Mouse (Mus musculus) midbrain, embryonic 14.5 days (tissue): ENCODE results near the gene Gm266. TPM values are rescaled to one million over a fixed set of nuclear protein-coding genes. Genes with fewer than 3 reads are reported as not detected.

ENCODE experiments used
- ATAC-seq: fragments of 200-750 bp; cut with Nextera tagmentation; 2 replicates; pipeline ENCODE4 v1.8.0; 2017; ENCODE audit warnings: moderate number of reproducible peaks, moderate library complexity; ENCODE audit not compliant: low FRiP score, low TSS enrichment
- DNase-seq: peaks from one replicate; pipeline ENCODE4 v3.0.0-alpha.2; 2015
- H3K27ac ChIP-seq: fragments of 300-500 bp; sonication (generic); replicated peaks from 2 replicates; pipeline ENCODE4 v1.5.1; 2014; ENCODE audit warnings: mild to moderate bottlenecking, low read depth, low read length, moderate library complexity
- H3K27me3 ChIP-seq: fragments of 300-500 bp; sonication (generic); 2 replicates; pipeline ENCODE4 v1.6.1; 2014; ENCODE audit warnings: low read length, control low read depth, mixed read lengths; ENCODE audit not compliant: control insufficient read depth, insufficient read depth
- H3K36me3 ChIP-seq: fragments of 300-500 bp; sonication (generic); 2 replicates; pipeline ENCODE4 v1.6.1; 2014; ENCODE audit warnings: low read length, control low read depth; ENCODE audit not compliant: control insufficient read depth, insufficient read depth
- H3K4me1 ChIP-seq: fragments of 300-500 bp; sonication (generic); 2 replicates; pipeline ENCODE4 v1.6.1; 2014; ENCODE audit warnings: mild to moderate bottlenecking, antibody characterized with exemption, low read length, control low read depth; ENCODE audit not compliant: control insufficient read depth, insufficient read depth
- H3K4me2 ChIP-seq: fragments of 300-500 bp; sonication (generic); 2 replicates; pipeline ENCODE4 v1.6.1; 2014; ENCODE audit warnings: mild to moderate bottlenecking, low read length, moderate library complexity
- H3K4me3 ChIP-seq: fragments of 300-500 bp; sonication (generic); replicated peaks from 2 replicates; pipeline ENCODE4 v1.5.1; 2014; ENCODE audit warnings: low read depth, low read length
- H3K9ac ChIP-seq: fragments of 300-500 bp; sonication (generic); replicated peaks from 2 replicates; pipeline ENCODE4 v1.6.1; 2014; ENCODE audit warnings: mild to moderate bottlenecking, low read length, moderate library complexity
- H3K9me3 ChIP-seq: fragments of 300-500 bp; sonication (generic); 2 replicates; pipeline ENCODE4 v1.6.1; 2016; ENCODE audit warnings: low read length, control low read depth, mixed read lengths; ENCODE audit not compliant: control insufficient read depth
- WGBS: fragments of 180-500 bp; shearing (Covaris S2); extraction: QIAGEN DNeasy Blood & Tissue Kit; methylation state at CpG from one replicate; pipeline ENCODE4 v1.1.7; 2014; 5-methylcytosine and 5-hydroxymethylcytosine counted together
- polyA plus RNA-seq: library from polyadenylated mRNA; unstranded; fragments of >200 nt; fragmentation: Nextera tagmentation; extraction: Ambion mirVana; gene quantifications from 2 replicates; pipeline ENCODE4 v1.2.1, GENCODE M21; 2014

Gene Gm266
- polyA plus RNA-seq, 1 experiment from 2014 or later, result 1.9 TPM

GRCm38 (mm10) chr12:111441523-111441922 is 44.1 kb downstream of the Gm266 start:
- 54% methylated on average over 3 of the region's 3 CpGs for WGBS
- H3K9me3 ChIP-seq, result no peaks in the 10 kb centered on the region
- DNase-seq (no peak), ATAC-seq (no peak)
- no peak overlapping the region for H3K9ac ChIP-seq
- H3K27me3 ChIP-seq, result peaks cover 54% of the 10 kb centered on the region
- no peak overlapping the region for H3K4me2 ChIP-seq
- no peaks in the 10 kb centered on the region for H3K36me3 ChIP-seq
- no peak overlapping the region for H3K4me3 ChIP-seq
- no peak overlapping the region for H3K27ac ChIP-seq
- H3K4me1 ChIP-seq, result peaks cover 8% of the 10 kb centered on the region; the same call in 1 of the 2 replicates

GRCm38 (mm10) chr12:111440701-111441373 is 44.8 kb downstream of the Gm266 start:
- DNase-seq, result no peak
- H3K27me3 ChIP-seq, result peaks cover 47% of the 10 kb centered on the region
- no peak overlapping the region for H3K27ac ChIP-seq
- H3K4me1 ChIP-seq, result peaks cover 8% of the 10 kb centered on the region; the same call in 1 of the 2 replicates
- H3K9ac ChIP-seq, result no peak overlapping the region
- no peak for ATAC-seq
- H3K9me3 ChIP-seq, result no peaks in the 10 kb centered on the region
- no peak overlapping the region for H3K4me2 ChIP-seq
- WGBS, result 95% methylated on average over 9 of the region's 9 CpGs
- no peak overlapping the region for H3K4me3 ChIP-seq
- no peaks in the 10 kb centered on the region for H3K36me3 ChIP-seq

- no peak for ATAC-seq
- no peaks in the 10 kb centered on the region for H3K36me3 ChIP-seq
- no peaks in the 10 kb centered on the region for H3K9me3 ChIP-seq
- H3K27ac ChIP-seq, result no peak overlapping the region
- H3K4me2 ChIP-seq, result no peak overlapping the region
- no peak overlapping the region for H3K9ac ChIP-seq
- DNase-seq, result no peak
- H3K4me1 ChIP-seq, result peaks cover 19% of the 10 kb centered on the region; the same call in 1 of the 2 replicates
- peaks cover 27% of the 10 kb centered on the region for H3K27me3 ChIP-seq
- no peak overlapping the region for H3K4me3 ChIP-seq
- 82% methylated on average over 6 of the region's 6 CpGs for WGBS
These were observed 46.8 kb downstream of the Gm266 start for GRCm38 (mm10) chr12:111438850-111439249.

- Histone ChIP-seq H3K36me3 (no peaks in the 10 kb centered on the region), H3K9me3 (no peaks in the 10 kb centered on the region), H3K4me3 (no peak overlapping the region), H3K27me3 (peaks cover 15% of the 10 kb centered on the region), H3K9ac (no peak overlapping the region), H3K27ac (no peak overlapping the region), H3K4me1 (peaks cover 15% of the 10 kb centered on the region; the same call in 1 of the 2 replicates), H3K4me2 (no peak overlapping the region)
- WGBS, result 71% methylated on average over 5 of the region's 5 CpGs
- no peak for DNase-seq
- no peak for ATAC-seq
These were observed 48.3 kb downstream of the Gm266 start for GRCm38 (mm10) chr12:111437222-111437900.

- 77% methylated on average over 8 of the region's 8 CpGs for WGBS
- Histone ChIP-seq H3K4me2 (no peak overlapping the region), H3K27ac (no peak overlapping the region), H3K27me3 (peaks cover 10% of the 10 kb centered on the region; the same call in 1 of the 2 replicates), H3K9me3 (no peaks in the 10 kb centered on the region), H3K4me1 (peaks cover 12% of the 10 kb centered on the region; the same call in 1 of the 2 replicates), H3K36me3 (no peaks in the 10 kb centered on the region), H3K4me3 (no peak overlapping the region), H3K9ac (no peak overlapping the region)
- DNase-seq, result no peak
- no peak for ATAC-seq
These were observed 49.0 kb downstream of the Gm266 start for GRCm38 (mm10) chr12:111436640-111437039.

GRCm38 (mm10) chr12:111436170-111436569 is 49.5 kb downstream of the Gm266 start:
- Histone ChIP-seq H3K27me3 (peaks cover 10% of the 10 kb centered on the region), H3K4me2 (no peak overlapping the region), H3K9ac (no peak overlapping the region), H3K36me3 (no peaks in the 10 kb centered on the region), H3K4me1 (peaks cover 12% of the 10 kb centered on the region; the same call in 1 of the 2 replicates), H3K4me3 (no peak overlapping the region), H3K9me3 (no peaks in the 10 kb centered on the region), H3K27ac (no peak overlapping the region)
- ATAC-seq, result no peak
- no peak for DNase-seq
- WGBS, result 95% methylated on average over 3 of the region's 3 CpGs

- H3K9ac ChIP-seq, result no peak overlapping the region
- ATAC-seq (no peak), DNase-seq (no peak)
- H3K4me1 ChIP-seq, result peaks cover 13% of the 10 kb centered on the region
- no peaks in the 10 kb centered on the region for H3K36me3 ChIP-seq
- WGBS, result 54% methylated on average over 8 of the region's 8 CpGs
- peaks cover 23% of the 10 kb centered on the region for H3K27me3 ChIP-seq
- 0 out of 2 replicates have a peak overlapping the region, but pooled peaks have one; percentile 21 for H3K4me2 ChIP-seq
- no peak overlapping the region for H3K4me3 ChIP-seq
- H3K9me3 ChIP-seq, result no peaks in the 10 kb centered on the region
- peak overlapping the region; percentile 52 for H3K27ac ChIP-seq
These were observed 50.8 kb downstream of the Gm266 start for GRCm38 (mm10) chr12:111434745-111435327.
